Mouse (Mus musculus) left cerebral cortex, postnatal 10 days (tissue): Measurements from ENCODE around the gene Phf23. TPM values are rescaled to one million over a fixed set of nuclear protein-coding genes. Genes with fewer than 3 reads are reported as not detected.

Source experiments
- DNase-seq, 2 experiments: peaks; one replicate each; pipeline ENCODE4 v3.0.0; 2021 to 2022; ENCODE audit warnings: low spot score in 2 of 2, mixed read lengths in 1 of 2; ENCODE audit errors: extremely low spot score in 1 of 2
- intact Hi-C: fragments of 180-260 bp; cut with DNase I; formaldehyde crosslinking; loops from one replicate; pipeline ENCODE4 v1.15.1; 2025
- total RNA-seq, 2 experiments: library from RNA; stranded (reverse); gene quantifications; 2 replicates each; pipeline ENCODE4 v1.2.3; 2021

Gene Phf23
- total RNA-seq, 2 experiments from 2014 or later = 35.2 to 38.6 TPM

- intact Hi-C loops = no loop called here
- DNase-seq = no peak
These were observed 28.6 kb upstream of the Phf23 start for GRCm38 (mm10) chr11:69966860-69967517.

- intact Hi-C loops = no loop called here
- no peak for DNase-seq
These were observed 26.8 kb upstream of the Phf23 start for GRCm38 (mm10) chr11:69968793-69969192.

GRCm38 (mm10) chr11:69970222-69970621 lies 25.4 kb upstream of the Phf23 start:
- no peak for DNase-seq
- intact Hi-C loops = no loop called here

GRCm38 (mm10) chr11:69970775-69971174 lies 24.8 kb upstream of the Phf23 start:
- no peak for DNase-seq
- intact Hi-C loops = no loop called here

- intact Hi-C loops = no loop called here
- no peak for DNase-seq
These were observed 20.7 kb upstream of the Phf23 start for GRCm38 (mm10) chr11:69974907-69975306.

GRCm38 (mm10) chr11:69976271-69976670 lies 19.3 kb upstream of the Phf23 start:
- intact Hi-C loops = no loop called here
- no peak for DNase-seq

- intact Hi-C loops = no loop called here
- DNase-seq = no peak
These were observed 15.8 kb upstream of the Phf23 start for GRCm38 (mm10) chr11:69979827-69980195.

GRCm38 (mm10) chr11:69980196-69981140 lies 15.1 kb upstream of the Phf23 start:
- intact Hi-C loops = no loop called here
- DNase-seq = peak; percentile 96 to 98

- no peak for DNase-seq
- intact Hi-C loops = no loop called here
These were observed 14.3 kb upstream of the Phf23 start, which contains the start of gene Ctdnep1 for GRCm38 (mm10) chr11:69981141-69981762. TSS of gene Ctdnep1 (plus strand) at chr11:69981156.

GRCm38 (mm10) chr11:69982225-69982624 lies 13.4 kb upstream of the Phf23 start, which contains the start of gene Elp5:
TSS of gene Elp5 (minus strand) at chr11:69982517.
- intact Hi-C loops = no loop called here
- no peak for DNase-seq

GRCm38 (mm10) chr11:69982877-69983276 lies 12.7 kb upstream of the Phf23 start:
- intact Hi-C loops = no loop called here
- no peak for DNase-seq

GRCm38 (mm10) chr11:69983377-69983776 lies 12.2 kb upstream of the Phf23 start:
- intact Hi-C loops = no loop called here

GRCm38 (mm10) chr11:69984431-69984830 lies 11.1 kb upstream of the Phf23 start:
- intact Hi-C loops = no loop called here
- no peak for DNase-seq

More at GRCm38 (mm10) chr11:69983377-69983776, 12.2 kb upstream of the Phf23 start:
- DNase-seq = no peak

- DNase-seq = no peak
- intact Hi-C loops = no loop called here
These were observed 5.6 kb upstream of the Phf23 start for GRCm38 (mm10) chr11:69989949-69990348.

- peak; percentile 96 to 99 for DNase-seq
- intact Hi-C loops = no loop called here
These were observed 4.5 kb upstream of the Phf23 start, which contains the start of gene Gabarap for GRCm38 (mm10) chr11:69990850-69991691. TSS of gene Gabarap (plus strand) at chr11:69991143.

GRCm38 (mm10) chr11:69991711-69992110 lies 3.9 kb upstream of the Phf23 start:
- no peak for DNase-seq
- intact Hi-C loops = no loop called here

GRCm38 (mm10) chr11:69992396-69992795 lies 3.2 kb upstream of the Phf23 start:
- intact Hi-C loops = no loop called here
- no peak for DNase-seq

GRCm38 (mm10) chr11:69992932-69993331 lies 2.6 kb upstream of the Phf23 start:
- no peak for DNase-seq
- intact Hi-C loops = no loop called here
